Mouse (Mus musculus) intestine, embryonic 15.5 days (tissue): ENCODE measurements around the gene Nxpe3. TPM values are rescaled to one million over a fixed set of nuclear protein-coding genes. Genes with fewer than 3 reads are reported as not detected.

Source experiments
- ATAC-seq: fragments of 200-750 bp; cut with Nextera tagmentation; 2 replicates; pipeline ENCODE4 v1.8.0; 2017; ENCODE audit warnings: moderate TSS enrichment, moderate library complexity
- H3K27ac ChIP-seq: fragments of 300-500 bp; sonication (generic); 2 replicates; pipeline ENCODE4 v1.5.1; 2015; ENCODE audit warnings: mild to moderate bottlenecking, inconsistent platforms
- H3K27me3 ChIP-seq: fragments of 300-500 bp; sonication (generic); replicated peaks from 2 replicates; pipeline ENCODE4 v1.6.1; 2015; ENCODE audit warnings: inconsistent platforms
- H3K36me3 ChIP-seq: fragments of 300-500 bp; sonication (generic); 2 replicates; pipeline ENCODE4 v1.6.1; 2015; ENCODE audit warnings: inconsistent platforms
- H3K4me1 ChIP-seq: fragments of 300-500 bp; sonication (generic); replicated peaks from 2 replicates; pipeline ENCODE4 v1.6.1; 2015; ENCODE audit warnings: inconsistent platforms
- H3K4me2 ChIP-seq: fragments of 300-500 bp; sonication (generic); replicated peaks from 2 replicates; pipeline ENCODE4 v1.6.1; 2015; ENCODE audit warnings: mild to moderate bottlenecking, inconsistent platforms
- H3K4me3 ChIP-seq: fragments of 300-500 bp; sonication (generic); replicated peaks from 2 replicates; pipeline ENCODE4 v1.5.1; 2015; ENCODE audit warnings: inconsistent platforms
- H3K9ac ChIP-seq: fragments of 300-500 bp; sonication (generic); 2 replicates; pipeline ENCODE4 v1.6.1; 2015; ENCODE audit warnings: inconsistent platforms
- H3K9me3 ChIP-seq: fragments of 300-500 bp; sonication (generic); 2 replicates; pipeline ENCODE4 v1.6.1; 2016; ENCODE audit warnings: inconsistent platforms
- WGBS: fragments of 180-500 bp; shearing (Covaris S2); methylation state at CpG from one replicate; pipeline ENCODE4 v1.1.7; 2015; 5-methylcytosine and 5-hydroxymethylcytosine counted together
- polyA plus RNA-seq: library from polyadenylated mRNA; unstranded; fragments of >200 nt; fragmentation: Nextera tagmentation; extraction: Ambion mirVana; gene quantifications from 2 replicates; pipeline ENCODE4 v1.2.1, GENCODE M21; 2015

The Nxpe3 gene
- polyA plus RNA-seq, 1 experiment from 2014 or later = 1.5 TPM

GRCm38 (mm10) chr16:55823398-55824155 lies 71.5 kb downstream of the Nxpe3 start:
- Histone ChIP-seq H3K4me2 (peak overlapping the region; percentile 78), H3K36me3 (no peaks in the 10 kb centered on the region), H3K27ac (peak overlapping the region; percentile 48; the same call in 1 of the 2 replicates), H3K9me3 (no peaks in the 10 kb centered on the region), H3K4me3 (no peak overlapping the region), H3K27me3 (no peaks in the 10 kb centered on the region), H3K9ac (no peak overlapping the region), H3K4me1 (0 out of 2 replicates have a peak, but pooled peaks cover 11% of the 10 kb centered on the region)
- no peak for ATAC-seq
- 56% methylated on average over 11 of the region's 11 CpGs for WGBS

GRCm38 (mm10) chr16:55822741-55823397 lies 72.2 kb downstream of the Nxpe3 start:
- WGBS = 27% methylated on average over 18 of the region's 18 CpGs

DNA sequence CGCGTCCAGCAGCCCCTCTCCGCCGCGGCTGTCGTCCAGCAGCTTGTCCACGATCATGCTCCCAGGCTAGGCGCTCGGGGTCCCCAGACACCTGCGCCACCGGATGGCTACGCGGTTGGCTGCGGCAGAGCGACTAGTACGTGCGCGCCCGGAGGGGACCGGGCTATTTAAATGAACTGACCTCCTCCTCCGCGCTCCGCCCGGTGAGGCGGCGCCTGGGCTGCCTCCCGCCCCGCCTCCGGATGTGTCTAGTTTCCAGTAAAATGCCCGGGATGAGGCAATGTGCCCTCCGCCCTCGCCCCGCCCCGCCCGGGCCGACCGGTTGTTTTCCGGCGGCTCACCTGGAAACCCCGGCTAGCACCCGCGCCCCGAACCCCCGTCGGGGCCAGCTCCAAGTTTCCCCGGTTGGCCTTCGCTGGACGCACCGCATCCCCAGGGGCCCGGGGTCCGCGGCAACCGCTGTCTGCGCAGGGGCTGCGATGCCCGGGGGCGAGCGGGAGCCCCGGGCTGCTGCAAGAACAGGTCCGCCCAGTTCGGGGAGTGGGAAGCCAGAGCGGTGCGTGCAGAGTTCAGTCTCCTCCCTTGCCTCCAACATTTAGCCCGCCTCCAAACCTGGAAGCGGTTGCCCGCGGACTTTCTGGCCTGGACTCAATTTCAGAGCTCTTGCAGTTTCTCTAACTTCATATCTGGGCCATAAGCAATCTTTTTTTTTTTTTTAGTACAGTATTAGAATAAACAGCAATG lies 72.9 kb downstream of the Nxpe3 start:
- WGBS = under 1% methylated on average over 67 of the region's 67 CpGs

More at GRCm38 (mm10) chr16:55822741-55823397, 72.2 kb downstream of the Nxpe3 start:
- peak overlapping the region; percentile 48; the same call in 1 of the 2 replicates for H3K27ac ChIP-seq
- H3K4me1 ChIP-seq = 0 out of 2 replicates have a peak, but pooled peaks cover 11% of the 10 kb centered on the region
- no peak for ATAC-seq
- H3K4me2 ChIP-seq = peak overlapping the region; percentile 78
- H3K9ac ChIP-seq = no peak overlapping the region
- no peaks in the 10 kb centered on the region for H3K27me3 ChIP-seq
- H3K36me3 ChIP-seq = peaks cover 3% of the 10 kb centered on the region; the same call in 1 of the 2 replicates
- peak overlapping the region; percentile 93 for H3K4me3 ChIP-seq
- H3K9me3 ChIP-seq = no peaks in the 10 kb centered on the region

DNA sequence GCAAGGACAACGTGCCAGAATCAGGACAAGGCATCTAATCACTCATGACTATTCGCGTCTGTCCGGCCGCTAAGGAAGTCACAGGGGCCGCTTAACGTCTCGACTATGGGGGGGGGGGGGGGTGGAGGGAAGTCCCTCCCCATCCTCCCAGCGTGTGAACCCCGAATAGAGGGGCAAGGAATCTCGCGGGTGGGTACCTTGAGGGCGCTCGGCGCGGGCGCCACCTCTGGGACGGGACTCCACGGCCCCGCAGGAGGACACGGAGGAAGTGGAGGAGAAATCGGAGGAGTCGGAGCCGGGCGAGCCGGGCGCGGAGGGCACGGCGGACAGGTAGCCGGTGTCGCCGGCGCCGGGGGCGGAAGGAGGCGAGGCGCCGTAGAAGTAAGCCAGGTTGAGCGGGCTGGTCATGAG lies 73.5 kb downstream of the Nxpe3 start:
- Histone ChIP-seq H3K4me1 (0 out of 2 replicates have a peak, but pooled peaks cover 11% of the 10 kb centered on the region), H3K9me3 (no peaks in the 10 kb centered on the region), H3K9ac (peak overlapping the region; percentile 89), H3K27me3 (no peaks in the 10 kb centered on the region), H3K36me3 (peaks cover 6% of the 10 kb centered on the region; the same call in 1 of the 2 replicates), H3K4me3 (peak overlapping the region; percentile 93), H3K27ac (peak overlapping the region; percentile 94), H3K4me2 (peak overlapping the region; percentile 78)
- whole genome bisulfite sequencing = under 1% methylated on average over 39 of the region's 40 CpGs
- no peak; the same call in none of the 2 replicates for ATAC-seq

More for the DNA sequence above, 72.9 kb downstream of the Nxpe3 start:
- Histone ChIP-seq H3K27ac (peak overlapping the region; percentile 94), H3K4me3 (peak overlapping the region; percentile 93), H3K9ac (peak overlapping the region; percentile 89), H3K27me3 (no peaks in the 10 kb centered on the region), H3K4me1 (0 out of 2 replicates have a peak, but pooled peaks cover 11% of the 10 kb centered on the region), H3K4me2 (peak overlapping the region; percentile 78), H3K9me3 (no peaks in the 10 kb centered on the region), H3K36me3 (peaks cover 6% of the 10 kb centered on the region; the same call in 1 of the 2 replicates)
- ATAC-seq = peak; percentile 95

GRCm38 (mm10) chr16:55820916-55821570 lies 74.0 kb downstream of the Nxpe3 start:
- Histone ChIP-seq H3K4me1 (0 out of 2 replicates have a peak, but pooled peaks cover 11% of the 10 kb centered on the region), H3K27ac (peak overlapping the region; percentile 94), H3K4me2 (peak overlapping the region; percentile 78), H3K36me3 (peaks cover 9% of the 10 kb centered on the region; the same call in 1 of the 2 replicates), H3K9me3 (no peaks in the 10 kb centered on the region), H3K4me3 (peak overlapping the region; percentile 93), H3K27me3 (no peaks in the 10 kb centered on the region), H3K9ac (peak overlapping the region; percentile 89)
- WGBS = 5% methylated on average over 20 of the region's 20 CpGs
- no peak for ATAC-seq

DNA sequence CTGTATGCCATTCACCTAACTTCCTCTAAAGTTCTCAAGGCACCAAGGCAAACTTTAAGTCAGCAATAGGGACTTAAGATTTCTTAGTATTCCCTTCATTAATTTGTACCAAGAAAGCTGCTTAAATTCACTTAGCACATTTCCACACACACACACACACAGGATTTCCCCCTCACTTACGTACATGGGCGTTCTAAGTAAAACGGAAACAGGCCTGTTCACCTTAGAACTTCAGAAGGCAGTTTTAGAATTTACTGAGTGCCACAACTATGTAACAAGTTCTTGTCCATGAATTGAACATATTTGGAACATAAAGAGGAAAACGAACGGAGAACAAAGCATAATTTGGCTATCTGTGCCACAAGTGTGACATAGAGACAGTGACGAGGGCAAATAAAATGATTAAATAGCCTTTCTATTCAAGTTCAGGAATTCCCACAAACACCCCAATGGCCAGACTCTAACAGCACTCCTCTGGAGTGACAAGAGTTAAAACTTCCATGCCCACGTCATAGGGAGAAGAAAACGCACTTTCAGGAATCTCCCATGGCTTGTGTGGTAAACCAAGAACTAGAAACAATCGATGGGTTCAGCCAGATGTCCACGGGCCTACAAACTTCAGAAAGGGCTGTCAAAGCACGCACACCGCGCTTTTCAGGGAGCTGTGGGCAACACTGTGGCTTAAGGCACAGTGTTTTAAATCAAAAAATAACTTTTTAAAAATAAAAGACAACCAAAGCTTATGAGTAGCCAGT lies 74.7 kb downstream of the Nxpe3 start:
- ATAC-seq = no peak
- 23% methylated on average over 13 of the region's 13 CpGs for WGBS
- H3K4me2 ChIP-seq = peak overlapping the region; percentile 78

GRCm38 (mm10) chr16:55819186-55819861 lies 75.8 kb downstream of the Nxpe3 start:
- 25% methylated on average over 15 of the region's 15 CpGs for WGBS
- Histone ChIP-seq H3K4me1 (0 out of 2 replicates have a peak, but pooled peaks cover 11% of the 10 kb centered on the region), H3K4me2 (peak overlapping the region; percentile 78), H3K36me3 (peaks cover 18% of the 10 kb centered on the region), H3K9me3 (no peaks in the 10 kb centered on the region), H3K27me3 (no peaks in the 10 kb centered on the region), H3K9ac (peak overlapping the region; percentile 53), H3K4me3 (peak overlapping the region; percentile 93), H3K27ac (peak overlapping the region; percentile 38; the same call in 1 of the 2 replicates)
- ATAC-seq = no peak

More for the DNA sequence above, 74.7 kb downstream of the Nxpe3 start:
- Histone ChIP-seq H3K27ac (peak overlapping the region; percentile 94), H3K36me3 (peaks cover 16% of the 10 kb centered on the region), H3K9ac (peak overlapping the region; percentile 89), H3K27me3 (no peaks in the 10 kb centered on the region), H3K4me3 (peak overlapping the region; percentile 93), H3K9me3 (no peaks in the 10 kb centered on the region), H3K4me1 (0 out of 2 replicates have a peak, but pooled peaks cover 11% of the 10 kb centered on the region)

GRCm38 (mm10) chr16:55817717-55818515 lies 77.2 kb downstream of the Nxpe3 start:
- Histone ChIP-seq H3K9ac (no peak overlapping the region), H3K4me1 (0 out of 2 replicates have a peak, but pooled peaks cover 3% of the 10 kb centered on the region), H3K27ac (no peak overlapping the region), H3K9me3 (no peaks in the 10 kb centered on the region), H3K4me3 (no peak overlapping the region), H3K27me3 (no peaks in the 10 kb centered on the region), H3K36me3 (peaks cover 25% of the 10 kb centered on the region), H3K4me2 (peak overlapping the region; percentile 78; the same call in 1 of the 2 replicates)
- ATAC-seq = no peak
- 87% methylated on average over 28 of the region's 28 CpGs for WGBS

GRCm38 (mm10) chr16:55816202-55816941 lies 78.7 kb downstream of the Nxpe3 start:
- Histone ChIP-seq H3K27me3 (no peaks in the 10 kb centered on the region), H3K36me3 (peaks cover 29% of the 10 kb centered on the region)

More at GRCm38 (mm10) chr16:55816202-55816941, 78.7 kb downstream of the Nxpe3 start:
- ATAC-seq = peak; percentile 87
- 0 out of 2 replicates have a peak, but pooled peaks cover 3% of the 10 kb centered on the region for H3K4me1 ChIP-seq
- no peaks in the 10 kb centered on the region for H3K9me3 ChIP-seq
- H3K9ac ChIP-seq = no peak overlapping the region
- peak overlapping the region; percentile 42 for H3K27ac ChIP-seq
- 67% methylated on average over 13 of the region's 13 CpGs for WGBS
- H3K4me2 ChIP-seq = no peak overlapping the region; the same call in 1 of the 2 replicates
- H3K4me3 ChIP-seq = no peak overlapping the region
